Mouse (Mus musculus) heart, adult 2 months (tissue): ENCODE measurements around the gene Marf1. TPM values are rescaled to one million over a fixed set of nuclear protein-coding genes. Genes with fewer than 3 reads are reported as not detected.

Experiments used
- DNase-seq, 2 experiments: peaks; one replicate each; pipeline ENCODE4 v3.0.0; 2021
- H3K27ac ChIP-seq: fragments of 200-600 bp; 2 replicates; pipeline ENCODE4 v1.8.1; 2022
- H3K27me3 ChIP-seq: fragments of 200-500 bp; 2 replicates; pipeline ENCODE4 v1.6.1; 2012; ENCODE audit warnings: mild to moderate bottlenecking, low read length, inconsistent platforms, mixed read lengths; ENCODE audit not compliant: control insufficient read depth, insufficient read depth
- H3K36me3 ChIP-seq: fragments of 200-500 bp; 2 replicates; pipeline ENCODE4 v1.6.1; 2012; ENCODE audit warnings: low read length, inconsistent platforms; ENCODE audit not compliant: control insufficient read depth, insufficient read depth
- H3K4me1 ChIP-seq: fragments of 200-500 bp; 2 replicates; pipeline ENCODE4 v1.6.1; 2011; ENCODE audit warnings: low read length; ENCODE audit not compliant: control insufficient read depth, insufficient read depth
- H3K4me3 ChIP-seq: fragments of 200-600 bp; 2 replicates; pipeline ENCODE4 v1.8.1; 2022
- H3K79me2 ChIP-seq: fragments of 200-500 bp; replicated peaks from 2 replicates; pipeline ENCODE4 v1.6.1; 2012; ENCODE audit warnings: mild to moderate bottlenecking, inconsistent platforms, low read length, moderate library complexity, mixed read lengths; ENCODE audit not compliant: control insufficient read depth, insufficient read depth
- H3K9ac ChIP-seq: fragments of 200-500 bp; 2 replicates; pipeline ENCODE4 v1.6.1; 2012; ENCODE audit warnings: low read depth, mild to moderate bottlenecking, control low read depth, inconsistent platforms, low read length, mixed read lengths
- CTCF ChIP-seq: fragments of 200-600 bp; IDR thresholded peaks from 2 replicates; pipeline ENCODE4 v1.8.1; 2022; ENCODE audit warnings: antibody characterized with exemption, mild to moderate bottlenecking, moderate library complexity
- EP300 ChIP-seq: fragments of 200-500 bp; IDR thresholded peaks from 2 replicates; pipeline ENCODE4 v1.6.1; 2011; ENCODE audit warnings: low read depth, low read length, control low read depth; ENCODE audit not compliant: insufficient read depth
- POLR2A ChIP-seq: fragments of 200-500 bp; IDR thresholded peaks from 2 replicates; pipeline ENCODE4 v1.6.1; 2011; ENCODE audit warnings: mild to moderate bottlenecking, low read depth, low read length, control low read depth; ENCODE audit not compliant: insufficient read depth
- WGBS: fragments of 180-500 bp; shearing (Covaris S2); methylation state at CpG from one replicate; pipeline ENCODE4 v1.1.7; 2018; 5-methylcytosine and 5-hydroxymethylcytosine counted together
- intact Hi-C: fragments of 180-260 bp; cut with DNase I; formaldehyde crosslinking; loops from one replicate; pipeline ENCODE4 v1.15.1; 2025
- long read RNA-seq: library from polyadenylated mRNA; stranded (forward); transcript quantifications from one replicate; pipeline ENCODE4 v2.0.0, GENCODE M21; 2021
- polyA plus RNA-seq: library from polyadenylated mRNA; depleted of rRNA; stranded (reverse); fragments of >200 nt; gene quantifications from 2 replicates; pipeline ENCODE4 v1.2.3, GENCODE M21; 2012; rRNA removed
- total RNA-seq, 2 experiments: library from RNA; stranded (reverse); gene quantifications; 2 replicates each; pipeline ENCODE4 v1.2.3; 2021

Gene Marf1
- 10 to 100 TPM; 32.4 to 36.1 TPM for total RNA-seq
- 8.3 and 19.2 TPM in 2 replicates for polyA plus RNA-seq
- long read RNA-seq, partial matches to known transcripts, result 1 of 3 reads
- long read RNA-seq, other reads (novel, unspliced or antisense), result 2 of 3 reads

- Histone ChIP-seq H3K9ac (peak within 1 kb of the TSS; percentile 86), H3K36me3 (no peaks in the 10 kb centered on the region), H3K27ac (peak within 1 kb of the TSS; percentile 93), H3K27me3 (no peaks in the 10 kb centered on the region), H3K79me2 (peaks cover 2% of the 10 kb centered on the region; the same call in 1 of the 2 replicates), H3K4me3 (peak within 1 kb of the TSS; percentile 72), H3K4me1 (peaks cover 6% of the 10 kb centered on the region)
- DNase-seq, result peak; percentile 91 to 96
- TF ChIP-seq CTCF (peak; percentile 28; the same call in 1 of the 2 replicates), EP300 (0 out of 2 replicates have a peak, but pooled peaks have one; percentile 33), POLR2A (peak; percentile 93)
- WGBS, result under 1% methylated on average over 43 of the region's 43 CpGs
- intact Hi-C loops, result loop anchor here (2.0 to 5.0 kb wide), 2 partner anchors 14 to 154 kb away; partner anchors contain the start of gene Fopnl
Measured at GRCm38 (mm10) chr16:14162988-14163416, at the start of gene Marf1, which contains the start of gene Nde1. Gene Marf1 (minus strand): TSS chr16:14163351. Gene Nde1 (plus strand): TSS chr16:14163275.

GRCm38 (mm10) chr16:14198798-14199197, 35.6 kb upstream of the Marf1 start:
- Histone ChIP-seq H3K27me3 (no peaks in the 10 kb centered on the region), H3K79me2 (no peaks in the 10 kb centered on the region), H3K4me1 (peaks cover under 1% of the 10 kb centered on the region), H3K36me3 (no peaks in the 10 kb centered on the region), H3K4me3 (no peak overlapping the region), H3K27ac (no peak overlapping the region), H3K9ac (no peak overlapping the region)
- intact Hi-C loops, result loop anchor here (5.0 kb wide), 2 partner anchors 51 to 294 kb away; no protein-coding TSS in a partner anchor
- DNase-seq, result no peak
- 76% methylated on average over 4 of the region's 4 CpGs for WGBS
- TF ChIP-seq CTCF (peak; percentile 27; the same call in 1 of the 2 replicates), POLR2A (no peak)

GRCm38 (mm10) chr16:14195427-14195826, 32.3 kb upstream of the Marf1 start:
- H3K36me3 ChIP-seq, result no peaks in the 10 kb centered on the region
- H3K27me3 ChIP-seq, result no peaks in the 10 kb centered on the region
- peak; percentile 54 to 66 for DNase-seq
- TF ChIP-seq EP300 (no peak), CTCF (peak; percentile 94)
- peaks cover 1% of the 10 kb centered on the region for H3K4me1 ChIP-seq
- H3K4me3 ChIP-seq, result no peak overlapping the region
- no peaks in the 10 kb centered on the region for H3K79me2 ChIP-seq
- peak overlapping the region; percentile 75 for H3K27ac ChIP-seq
- H3K9ac ChIP-seq, result no peak overlapping the region
- WGBS, result 29% methylated on average over 1 of the region's 1 CpGs
- intact Hi-C loops, result loop anchor here (2.0 to 5.0 kb wide), 4 partner anchors 17 to 297 kb away; no protein-coding TSS in a partner anchor

GRCm38 (mm10) chr16:14194164-14194950, 31.2 kb upstream of the Marf1 start:
- peak in 1 of 2 experiments; percentile 28 for DNase-seq
- Histone ChIP-seq H3K9ac (no peak overlapping the region), H3K27ac (peak overlapping the region; percentile 75), H3K4me1 (peaks cover 1% of the 10 kb centered on the region), H3K36me3 (no peaks in the 10 kb centered on the region), H3K27me3 (no peaks in the 10 kb centered on the region), H3K4me3 (no peak overlapping the region), H3K79me2 (no peaks in the 10 kb centered on the region)
- intact Hi-C loops, result loop anchor here (2.0 kb wide), 2 partner anchors 16 to 36 kb away; no protein-coding TSS in a partner anchor
- TF ChIP-seq POLR2A (no peak), EP300 (0 out of 2 replicates have a peak, but pooled peaks have one; percentile 26), CTCF (no peak)
- 44% methylated on average over 9 of the region's 9 CpGs for WGBS

- H3K27me3 ChIP-seq, result no peaks in the 10 kb centered on the region
- no peak for TF ChIP-seq CTCF
- TF ChIP-seq EP300, result no peak
- TF ChIP-seq POLR2A, result no peak
- H3K79me2 ChIP-seq, result no peaks in the 10 kb centered on the region
- no peak overlapping the region for H3K27ac ChIP-seq
- H3K9ac ChIP-seq, result no peak overlapping the region
- no peak for DNase-seq
- H3K4me1 ChIP-seq, result no peaks in the 10 kb centered on the region
- peaks cover 4% of the 10 kb centered on the region for H3K36me3 ChIP-seq
- 94% methylated on average over 5 of the region's 5 CpGs for WGBS
- no peak overlapping the region for H3K4me3 ChIP-seq
- intact Hi-C loops, result no loop called here
Measured at GRCm38 (mm10) chr16:14185516-14185915, 22.4 kb upstream of the Marf1 start.

- intact Hi-C loops, result no loop called here
- peaks cover 2% of the 10 kb centered on the region; the same call in 1 of the 2 replicates for H3K4me1 ChIP-seq
Measured at GRCm38 (mm10) chr16:14183856-14184255, 20.7 kb upstream of the Marf1 start.

More at GRCm38 (mm10) chr16:14183856-14184255, 20.7 kb upstream of the Marf1 start:
- peaks cover 5% of the 10 kb centered on the region for H3K36me3 ChIP-seq
- 79% methylated on average over 1 of the region's 1 CpGs for WGBS
- no peak for DNase-seq
- no peaks in the 10 kb centered on the region for H3K27me3 ChIP-seq
- 0 out of 2 replicates have a peak, but pooled peaks cover 1% of the 10 kb centered on the region for H3K79me2 ChIP-seq
- no peak overlapping the region for H3K4me3 ChIP-seq
- TF ChIP-seq CTCF (no peak), EP300 (no peak), POLR2A (no peak)
- H3K9ac ChIP-seq, result no peak overlapping the region
- H3K27ac ChIP-seq, result no peak overlapping the region
